Mouse (Mus musculus): ENCODE measurements around the gene Pik3c2b. TPM values are rescaled to one million over a fixed set of nuclear protein-coding genes. Genes with fewer than 3 reads are reported as not detected.

Pik3c2b gene
- total RNA-seq, 2 experiments from 2014 or later, result 12.4 to 18.6 TPM

Other genes with a start within 250 kb of the Pik3c2b start
- 100 to 1,000 TPM in 1 of 2 experiments, 10 to 100 TPM in 1; 89.3 to 105 TPM for gene Lrrn2, start 165.4 kb upstream of the Pik3c2b start, total RNA-seq (2021)
- 10 to 100 TPM; 63.2 to 91.1 TPM for gene Mdm4, start 15.1 kb upstream of the Pik3c2b start, total RNA-seq (2021)
- gene Ppp1r15b, start 85.5 kb downstream of the Pik3c2b start, total RNA-seq (2021), result 10 to 100 TPM; 41.7 to 42.4 TPM
- gene Plekha6, start 118.5 kb downstream of the Pik3c2b start, total RNA-seq (2021), result 10 to 100 TPM; 66.5 to 87.4 TPM